ENCODE assay signal across 8 mouse cellular contexts in the genomic region with DNA sequence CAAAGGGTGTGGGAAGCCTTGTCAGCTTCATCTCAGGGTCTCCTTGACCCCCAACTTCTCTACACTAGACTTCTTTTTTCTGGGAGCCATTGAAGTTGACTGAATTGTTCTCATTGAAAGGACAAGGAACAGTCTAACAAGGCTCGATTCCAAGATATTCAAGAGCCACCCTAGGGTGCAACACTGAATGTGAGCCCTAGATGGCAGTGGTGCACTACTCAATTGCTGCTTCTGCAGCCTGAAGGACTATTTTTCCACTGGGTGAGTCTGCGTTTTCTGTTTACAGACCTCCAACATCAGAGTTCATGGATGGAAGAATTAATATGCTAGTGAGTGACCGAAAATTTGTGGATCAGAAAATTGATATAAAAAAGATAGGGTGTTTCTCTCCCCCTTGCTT.
DNase-seq lines count a peak whose midpoint lies in the region; ATAC-seq and TF ChIP-seq lines count a peak whose summit lies in the region.
"Not testable (repeated sequence)": the region's sequence is repeated elsewhere in the genome, so short reads cannot be mapped to it uniquely, and the experiment has no call there.

No protein-coding gene starts in this region.

- not testable (repeated sequence) for H3K4me2 ChIP-seq in liver, postnatal 0 days (ENCODE audit: low read depth, low read length)

- TF ChIP-seq CTCF in liver, postnatal 0 days (IDR thresholded peaks at IDR 0.05; ENCODE audit: low read depth), result peak; percentile 70

- H3K36me3 ChIP-seq in ES-E14 (ENCODE audit: control insufficient read depth, insufficient read depth, low read length, poor library complexity, severe bottlenecking); liver, postnatal 0 days (replicated peaks; ENCODE audit: insufficient read depth, low read length): not testable (repeated sequence)

- not testable (repeated sequence) for TF ChIP-seq EP300 in liver, postnatal 0 days (IDR thresholded peaks at IDR 0.05; ENCODE audit: low read depth)

- not testable (repeated sequence) for H3K27ac ChIP-seq in ES-E14 (ENCODE audit: insufficient read depth, low read depth, low read length, poor library complexity, severe bottlenecking); liver, postnatal 0 days (ENCODE audit: low read depth)

- DNase-seq in ES-E14 (ENCODE audit: low read depth, low spot score), result peak; percentile 22
- DNase-seq in brain, embryonic 18.5 days (ENCODE audit: low read depth, low spot score), result peak; percentile 2
- DNase-seq in fibroblast of lung, adult 2 months (ENCODE audit: low read depth), result peak; percentile 28
- peak; percentile 74 for DNase-seq in heart, postnatal 4 days
- peak; percentile 17 to 70 for DNase-seq in layer of hippocampus, adult 8-10 months (ENCODE audit: low spot score in 2 of 2)
- peak; percentile 26 for DNase-seq in liver, postnatal 0 days
- peak; percentile 50 for DNase-seq in retina, postnatal 1 day
- peak; percentile 6 to 62 for DNase-seq in urinary bladder, adult 18-20 months (ENCODE audit: low spot score in 2 of 2)

- not testable (repeated sequence) for H3K4me1 ChIP-seq in ES-E14 (ENCODE audit: control insufficient read depth in 2 of 2, insufficient read depth in 2 of 2, low read length in 2 of 2, poor library complexity in 1 of 2); liver, postnatal 0 days (ENCODE audit: insufficient read depth)

- WGBS in liver, postnatal 0 days (ENCODE audit: insufficient replicate concordance), result 37% methylated on average over 3 of the region's 3 CpGs

- H3K27me3 ChIP-seq in liver, postnatal 0 days (ENCODE audit: insufficient read depth, low read length), result not testable (repeated sequence)

- in situ Hi-C loops in ES-E14 (cut with MboI; ENCODE audit: low sequenced_read_pairs in 2 of 2, unreplicated experiment in 2 of 2), result not testable (repeated sequence)

- not testable (repeated sequence) for H3K9me3 ChIP-seq in ES-E14 (ENCODE audit: control insufficient read depth, insufficient read depth, low read depth, low read length); liver, postnatal 0 days (ENCODE audit: low read length)

- H3K9ac ChIP-seq in ES-E14 (ENCODE audit: insufficient read depth, low read depth, low read length, poor library complexity, severe bottlenecking); liver, postnatal 0 days (replicated peaks): not testable (repeated sequence)

- ATAC-seq in liver, postnatal 0 days, result not testable (repeated sequence)

- H3K4me3 ChIP-seq in ES-E14 (ENCODE audit: insufficient read depth in 1 of 2, low read depth in 1 of 2, low read length in 2 of 2, poor library complexity in 1 of 2, severe bottlenecking in 1 of 2); liver, postnatal 0 days (ENCODE audit: low read depth, low read length): not testable (repeated sequence)

TF ChIP-seq in ES-E14, 5 proteins besides CTCF, POLR2A, EP300 and RAD21:
- TF ChIP-seq ZC3H11A (IDR thresholded peaks at IDR 0.05; ENCODE audit: borderline replicate concordance, low read depth, low read length), result peak; percentile 91; the same call in 1 of the 2 replicates

Comparison
In these comparisons a context has a peak if more than half of its experiments do, and no peak if none do; other contexts are left out.
1. DNase-seq: peak in every context shown above with its lines; median percentile 74 in heart, postnatal 4 days; 50 in retina, postnatal 1 day; 44 in layer of hippocampus, adult 8-10 months; 34 in urinary bladder, adult 18-20 months; 28 in fibroblast of lung, adult 2 months; 26 in liver, postnatal 0 days; 22 in ES-E14; 2 in brain, embryonic 18.5 days.